Mouse (Mus musculus) kidney, postnatal 4 days (tissue): ENCODE results near the gene Exoc6b.

Experiments used
- DNase-seq, 2 experiments: peaks; one replicate each; pipeline ENCODE4 v3.0.0; 2021; ENCODE audit warnings: mixed read lengths in 2 of 2

Exoc6b gene

DNA sequence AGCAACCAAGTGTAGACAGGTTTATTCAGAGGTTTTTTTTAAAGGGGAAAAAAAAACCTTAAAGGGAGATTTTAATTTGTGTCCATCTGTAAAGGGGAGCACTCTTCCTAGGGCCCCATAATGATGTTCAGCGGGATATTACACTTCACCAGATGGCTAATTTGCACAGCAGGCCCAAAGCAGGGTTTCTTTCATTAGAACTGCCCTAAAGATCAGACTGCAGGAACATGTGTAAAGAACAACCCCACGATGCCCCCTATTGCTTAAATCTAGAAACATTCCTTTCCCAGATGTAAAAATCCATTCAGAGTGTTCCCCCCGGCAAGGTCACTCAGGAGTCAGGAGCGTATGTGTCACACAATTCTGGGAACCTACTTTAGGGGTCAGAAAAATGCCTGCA is 202.2 kb downstream of the Exoc6b start:
- peak in 1 of 2 experiments; percentile 8 for DNase-seq

DNA sequence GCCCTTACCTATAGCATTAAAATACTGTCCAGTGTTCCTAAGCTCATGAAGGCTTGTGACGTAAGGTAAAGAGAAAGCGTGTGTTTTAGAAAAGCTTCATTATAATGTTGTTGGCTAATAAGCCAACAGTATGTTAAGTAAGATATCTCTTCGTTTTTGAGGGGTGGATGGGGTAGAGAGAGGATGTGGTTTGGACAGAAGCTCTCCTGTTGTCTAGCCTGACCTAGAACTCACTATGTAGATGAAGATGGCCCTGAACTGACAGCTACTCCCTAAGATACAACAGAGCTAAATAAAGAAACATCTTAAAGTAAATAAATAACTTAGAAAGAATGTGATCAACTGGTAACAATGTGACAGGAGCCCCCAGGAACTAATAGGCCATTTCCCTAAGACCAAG is 204.7 kb downstream of the Exoc6b start:
- DNase-seq, result no peak

DNA sequence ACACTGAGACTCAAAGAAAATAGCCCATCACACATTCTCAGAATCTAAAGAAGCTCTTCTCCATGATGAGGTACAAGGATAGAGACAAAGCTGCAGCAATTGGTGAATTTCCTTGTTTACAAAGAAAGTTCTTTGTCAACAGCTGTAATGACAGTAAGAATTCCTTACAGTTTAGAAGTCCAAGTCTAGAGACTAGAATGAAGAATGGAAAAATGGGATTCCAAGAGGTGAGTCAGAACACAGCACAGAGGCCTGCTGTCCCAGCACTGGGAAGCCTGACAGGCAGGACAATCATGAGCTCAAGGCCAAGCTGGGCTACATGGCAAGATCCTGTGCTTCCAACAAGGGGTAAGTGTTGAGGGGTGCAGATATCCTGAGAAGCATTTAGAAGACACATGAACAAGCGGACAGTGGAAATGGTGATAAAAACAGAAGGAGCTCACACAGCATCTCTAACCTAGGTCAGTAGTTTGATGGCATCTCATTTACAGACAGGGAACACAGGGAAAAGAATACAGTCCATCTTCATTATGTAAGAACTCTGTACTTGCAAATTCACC is 205.4 kb downstream of the Exoc6b start:
- no peak for DNase-seq

- no peak for DNase-seq
Observed at GRCm38 (mm10) chr6:84845665-84846064, 223.6 kb downstream of the Exoc6b start.

DNA sequence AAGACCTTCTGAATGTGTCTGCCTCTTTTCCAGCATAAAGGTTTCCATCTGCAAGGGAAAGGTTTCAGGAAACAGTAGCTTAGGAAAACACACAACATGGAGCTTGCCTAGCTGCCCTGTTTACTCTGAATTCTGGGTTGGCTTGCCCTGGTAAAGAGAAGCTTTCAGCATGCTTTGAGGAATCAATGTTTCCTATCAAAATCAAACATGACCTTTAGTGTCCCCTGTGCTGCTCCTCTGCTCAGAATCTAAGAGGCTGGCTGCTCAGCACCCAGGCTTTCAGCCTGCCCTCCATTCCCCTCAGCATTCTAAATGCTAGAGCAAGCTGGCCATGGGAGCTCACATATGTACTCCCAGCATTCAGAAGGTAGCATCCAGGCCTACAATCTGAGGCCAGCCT is 228.2 kb downstream of the Exoc6b start:
- no peak for DNase-seq

GRCm38 (mm10) chr6:84807546-84807945 is 261.8 kb downstream of the Exoc6b start:
- DNase-seq, result no peak

GRCm38 (mm10) chr6:84806132-84806730 is 263.1 kb downstream of the Exoc6b start:
- DNase-seq, result no peak

DNA sequence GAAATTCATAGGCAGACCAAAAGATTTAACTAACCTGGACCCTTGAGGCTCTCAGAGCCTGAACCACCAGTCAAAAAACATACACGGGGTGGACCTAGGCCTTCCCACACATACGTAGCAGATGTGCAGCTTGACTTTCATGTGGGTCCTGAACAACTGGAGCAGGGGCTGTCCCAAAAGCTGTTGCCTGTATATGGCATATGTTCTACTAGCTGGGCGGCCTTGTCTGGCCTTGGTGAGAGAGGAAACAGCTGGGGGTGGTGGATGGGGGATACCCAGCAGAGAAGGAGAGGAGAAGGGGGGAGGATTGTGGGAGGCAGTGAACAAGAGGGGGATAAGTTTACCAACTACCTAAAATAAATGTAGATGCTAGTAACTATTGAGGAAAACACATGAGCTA is 270.6 kb downstream of the Exoc6b start:
- no peak for DNase-seq

DNA sequence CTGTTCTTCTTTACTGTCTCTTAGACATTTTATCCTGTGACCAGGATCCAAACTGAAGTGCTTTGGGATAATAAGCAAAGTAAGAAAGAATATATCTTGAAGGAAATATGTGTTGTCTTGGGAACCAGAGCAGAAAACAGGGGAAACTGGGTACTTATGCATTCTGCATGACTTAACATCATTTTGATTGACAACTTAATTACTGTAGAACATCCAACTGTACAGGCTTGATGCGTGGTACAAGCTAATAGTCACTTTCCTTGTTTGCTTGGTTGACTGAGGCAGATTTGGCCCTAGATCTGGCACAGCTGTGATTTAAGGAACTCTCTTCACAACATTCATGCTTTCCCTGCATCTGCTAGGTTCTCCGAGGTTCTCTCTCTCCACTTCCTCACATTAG is 285.3 kb downstream of the Exoc6b start:
- DNase-seq, result no peak

DNA sequence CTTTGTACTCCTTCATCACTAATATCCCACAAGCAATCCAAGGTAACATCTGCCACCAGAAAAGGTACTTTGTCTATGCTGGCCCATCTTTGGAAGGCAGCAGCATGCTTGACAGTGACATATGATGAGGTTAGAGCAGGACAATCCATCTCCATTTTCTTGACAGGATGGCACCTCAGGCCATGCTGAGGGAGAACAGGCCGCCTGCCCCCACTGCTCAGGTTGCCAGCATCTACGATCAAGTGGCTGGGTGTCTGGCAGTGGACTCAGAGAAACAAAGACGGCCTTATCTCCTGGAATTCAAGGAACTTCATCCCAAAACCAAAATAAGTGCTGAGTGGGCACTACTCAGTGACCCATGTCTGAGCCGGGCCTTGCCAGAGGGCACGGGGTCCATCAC is 289.3 kb downstream of the Exoc6b start:
- no peak for DNase-seq

DNA sequence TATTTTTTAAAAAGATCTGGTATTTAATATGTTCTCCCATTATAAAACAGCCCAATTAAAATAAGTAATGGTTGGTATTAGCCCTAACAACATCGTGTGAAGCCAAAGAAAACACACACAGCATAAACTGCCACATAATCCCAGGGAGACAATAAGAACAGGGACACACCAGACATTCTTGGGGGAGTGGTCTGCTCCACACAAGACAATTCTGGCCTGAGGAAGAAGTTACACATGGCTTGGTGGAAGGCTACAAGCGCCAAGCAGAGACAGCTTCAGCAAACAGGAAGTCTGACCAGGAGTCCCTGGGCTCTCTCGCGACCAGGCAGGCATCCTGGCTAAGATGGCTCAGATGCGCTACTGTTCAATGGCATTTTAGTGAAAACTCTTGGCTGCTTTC is 290.3 kb downstream of the Exoc6b start:
- DNase-seq, result peak; percentile 10 to 11

DNA sequence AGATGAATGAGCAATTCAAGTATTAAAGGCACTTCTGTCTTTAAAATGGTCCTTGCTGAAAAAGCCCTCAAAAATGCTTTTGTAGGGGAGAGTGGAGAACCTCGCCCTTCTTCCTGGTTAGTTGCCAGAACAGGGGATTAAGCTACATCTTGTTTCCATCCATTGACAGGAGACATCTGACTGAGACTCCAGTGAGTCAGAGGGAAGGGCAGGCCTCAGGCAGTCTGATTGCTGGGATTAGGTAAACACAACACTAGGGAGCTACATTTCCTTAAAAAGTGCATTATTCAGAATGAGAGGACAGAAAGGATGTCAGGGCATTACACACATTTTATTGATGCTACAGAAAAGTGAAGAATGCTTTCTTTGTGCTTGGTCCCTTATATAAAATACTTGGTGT is 293.4 kb downstream of the Exoc6b start:
- no peak for DNase-seq

DNA sequence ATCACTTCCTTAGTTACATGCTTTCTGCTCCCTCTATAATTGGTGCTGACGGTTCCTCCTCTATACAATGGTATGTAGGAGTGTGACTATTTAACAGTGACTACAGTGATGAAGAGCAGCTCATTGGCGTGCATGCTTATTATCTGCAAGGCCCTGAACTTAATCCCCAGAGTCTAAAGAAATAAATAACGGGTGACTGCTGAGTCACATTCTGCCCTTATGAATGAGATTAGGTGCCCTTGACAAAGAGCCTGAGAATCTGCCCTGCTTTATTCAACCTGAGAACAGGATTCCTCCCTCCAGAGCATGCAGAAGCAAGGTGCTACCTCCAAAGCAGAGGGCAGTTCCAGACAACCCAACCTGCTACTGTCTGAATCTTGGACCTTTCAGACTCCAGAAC is 314.0 kb downstream of the Exoc6b start:
- DNase-seq, result no peak

- DNase-seq, result no peak
Observed at GRCm38 (mm10) chr6:84752806-84753420, 316.4 kb downstream of the Exoc6b start.

GRCm38 (mm10) chr6:84751409-84751808 is 317.9 kb downstream of the Exoc6b start:
- DNase-seq, result no peak

DNA sequence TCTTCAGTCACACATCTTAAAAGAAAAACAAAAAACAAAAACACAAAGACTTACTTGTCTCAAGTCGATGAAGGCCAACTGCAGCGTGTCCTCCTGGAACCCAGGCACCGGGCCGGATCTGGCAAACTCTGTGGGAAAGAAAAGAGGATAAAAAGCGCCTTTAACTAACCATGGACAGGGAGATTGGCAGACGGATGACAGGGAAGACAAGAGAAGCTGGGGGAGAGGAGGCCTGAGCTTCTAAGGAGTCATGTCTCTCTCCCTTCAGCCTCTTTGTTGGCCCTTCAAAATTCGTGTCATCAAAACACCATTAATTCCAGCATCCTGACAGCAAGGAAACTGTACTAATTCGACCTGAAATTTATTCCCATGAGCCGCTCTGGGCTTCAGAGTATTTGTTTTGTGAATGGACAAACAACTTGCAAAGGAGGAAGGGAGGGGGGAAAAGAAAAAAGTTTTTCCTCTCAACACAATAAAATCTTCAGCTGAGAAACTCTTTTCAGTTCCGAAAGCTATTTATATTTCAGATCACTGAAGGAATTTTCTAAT is 322.4 kb downstream of the Exoc6b start:
- peak; percentile 5 to 10 for DNase-seq

- DNase-seq, result no peak
Observed at GRCm38 (mm10) chr6:84746193-84746846, 323.0 kb downstream of the Exoc6b start.

- no peak for DNase-seq
Observed at GRCm38 (mm10) chr6:84745570-84745969, 323.7 kb downstream of the Exoc6b start.

DNA sequence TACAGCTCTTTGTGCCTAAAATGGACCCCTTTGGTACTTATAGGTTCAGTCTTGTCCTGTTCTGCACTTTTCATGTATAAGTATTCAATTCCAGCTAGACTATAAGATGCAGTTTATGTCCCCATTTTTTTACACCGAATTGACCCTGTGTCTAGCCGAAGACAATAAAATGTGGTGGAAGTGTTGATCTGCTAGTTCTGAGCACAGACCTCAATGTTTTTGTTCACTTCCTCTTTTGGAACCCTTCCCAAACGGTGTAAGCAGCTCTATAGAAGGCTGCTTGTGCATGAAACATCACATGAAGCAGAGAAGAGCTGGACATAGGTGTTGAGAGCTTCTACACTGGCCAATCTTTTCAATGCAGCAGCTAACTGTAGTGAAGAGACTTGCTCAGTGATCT is 327.1 kb downstream of the Exoc6b start:
- DNase-seq, result no peak

GRCm38 (mm10) chr6:84736942-84737341 is 332.4 kb downstream of the Exoc6b start:
- peak; percentile 65 to 67 for DNase-seq

- no peak for DNase-seq
Observed at GRCm38 (mm10) chr6:84726876-84727275, 342.4 kb downstream of the Exoc6b start.

GRCm38 (mm10) chr6:84713171-84713570 is 356.1 kb downstream of the Exoc6b start:
- no peak for DNase-seq

DNA sequence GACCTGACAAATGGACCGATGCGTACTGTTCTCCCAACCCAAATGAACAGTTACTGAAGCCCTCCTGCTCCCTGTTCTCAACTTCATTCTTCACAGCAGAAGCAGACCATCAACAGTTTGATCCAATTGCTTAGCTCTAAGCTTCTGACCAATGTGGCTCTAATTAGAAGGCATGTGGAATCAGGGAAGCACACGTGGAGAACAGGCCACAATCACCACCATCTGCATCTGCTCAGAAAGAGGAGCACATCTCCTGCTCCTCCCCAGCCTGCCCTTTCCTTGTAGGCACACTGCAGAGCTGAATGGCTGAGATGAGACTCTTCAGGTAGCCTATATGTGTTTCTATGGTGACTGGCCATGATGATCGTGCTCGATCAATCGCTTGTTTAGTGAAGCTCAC is 358.5 kb downstream of the Exoc6b start:
- DNase-seq, result no peak

DNA sequence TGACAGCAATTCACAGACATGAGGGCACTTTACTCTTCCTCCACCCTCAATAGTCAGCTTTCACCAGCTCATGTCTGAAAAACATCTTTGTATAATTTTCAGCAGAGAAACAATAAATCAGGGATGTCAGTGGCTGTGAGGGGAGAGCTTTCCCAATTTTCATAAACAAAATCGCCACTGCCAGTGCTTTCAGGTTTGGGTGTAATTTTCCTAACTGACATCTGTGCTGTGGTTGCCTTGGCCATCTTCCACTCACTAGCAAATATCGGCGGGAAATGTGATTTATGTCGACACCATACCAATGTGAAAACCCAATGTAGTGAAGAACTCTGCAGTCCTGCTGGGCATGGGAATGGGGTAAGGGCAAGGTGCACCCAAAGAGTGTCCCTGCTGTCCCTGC is 360.7 kb downstream of the Exoc6b start:
- no peak for DNase-seq
